Mouse (Mus musculus) C2C12 (cell line): ENCODE results near the gene Fbn1.

Experiments used
- CEBPB ChIP-seq: IDR thresholded peaks from one replicate; pipeline ENCODE4 v1.6.1; 2011; ENCODE audit warnings: low read depth, mild to moderate bottlenecking, control low read depth, moderate library complexity
- CTCF ChIP-seq: IDR thresholded peaks from one replicate; pipeline ENCODE4 v1.5.1; 2011; ENCODE audit not compliant: control insufficient read depth, insufficient read depth, insufficient read length
- FOSL1 ChIP-seq: IDR thresholded peaks from one replicate; pipeline ENCODE4 v1.8.0; 2011; ENCODE audit warnings: mild to moderate bottlenecking, low read length; ENCODE audit not compliant: poor library complexity, insufficient read depth, severe bottlenecking
- MAX ChIP-seq: IDR thresholded peaks from one replicate; pipeline ENCODE4 v1.6.1; 2011; ENCODE audit warnings: mild to moderate bottlenecking, control low read depth
- MYOG ChIP-seq: IDR thresholded peaks from one replicate; pipeline ENCODE4 v1.6.1; 2011; ENCODE audit not compliant: control insufficient read depth, insufficient read length; ENCODE audit errors: extremely low read depth
- USF1 ChIP-seq: IDR thresholded peaks from one replicate; pipeline ENCODE4 v1.6.1; 2011; ENCODE audit warnings: low read depth, mild to moderate bottlenecking, control low read depth, moderate library complexity

- no peak for TF ChIP-seq MAX
- TF ChIP-seq CTCF: no peak
- TF ChIP-seq FOSL1: no peak
- no peak for TF ChIP-seq USF1
- no peak for TF ChIP-seq MYOG
- TF ChIP-seq CEBPB: no peak
Observed at GRCm38 (mm10) chr2:125252275-125252674, 255.5 kb downstream of the Fbn1 start.
